Mouse (Mus musculus): ENCODE measurements around the gene Trim27.

DNA sequence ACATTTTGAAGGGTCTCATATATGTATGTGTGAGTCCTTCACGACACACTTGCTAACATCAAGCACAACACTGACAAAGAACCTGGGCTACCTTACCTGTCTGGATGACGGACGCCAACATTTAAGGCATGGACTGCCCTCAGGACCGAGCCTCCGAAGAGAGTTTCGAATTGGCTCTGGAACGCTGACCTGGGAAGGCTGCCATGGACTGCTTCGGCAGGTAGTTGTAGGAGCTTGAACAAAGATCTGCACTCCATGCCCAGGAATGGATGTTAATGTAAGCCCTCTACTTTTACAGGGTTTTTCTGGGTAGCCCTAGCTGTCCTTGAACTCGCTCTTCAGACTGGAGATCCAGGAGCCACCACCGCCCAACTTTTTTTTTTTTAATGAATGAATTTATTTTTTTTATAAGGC lies 44.0 kb downstream of the Trim27 start:
- TF ChIP-seq POLR2A (IDR thresholded peaks at IDR 0.05; ENCODE audit: extremely low read depth, insufficient read depth, low read length) (no peak), CTCF (IDR thresholded peaks at IDR 0.05; ENCODE audit: extremely low read depth, insufficient read depth, low read length) (no peak)
